Mouse (Mus musculus): ENCODE measurements at regions not wholly inside any gene's neighbourhood (a gene's known extent, or its start where the extent isn't known, plus 50 kb on each side); places are given as distances from the start of the nearest gene placed in this dataset.

- Histone ChIP-seq H3K9ac (ENCODE audit: insufficient read depth, low read depth, low read length, poor library complexity, severe bottlenecking) (no peak overlapping the region), H3K4me1 (ENCODE audit: control insufficient read depth in 2 of 2, insufficient read depth in 2 of 2, low read length in 2 of 2, poor library complexity in 1 of 2) (no peaks in the 10 kb centered on the region), H3K9me3 (ENCODE audit: control insufficient read depth, insufficient read depth, low read depth, low read length) (no peaks in the 10 kb centered on the region), H3K36me3 (ENCODE audit: control insufficient read depth, insufficient read depth, low read length, poor library complexity, severe bottlenecking) (no peaks in the 10 kb centered on the region), H3K4me3 (ENCODE audit: insufficient read depth in 1 of 2, low read depth in 1 of 2, low read length in 2 of 2, poor library complexity in 1 of 2, severe bottlenecking in 1 of 2) (no peak overlapping the region), H3K27ac (ENCODE audit: insufficient read depth, low read depth, low read length, poor library complexity, severe bottlenecking) (no peak overlapping the region)
- in situ Hi-C loops (cut with MboI; ENCODE audit: low sequenced_read_pairs in 2 of 2, unreplicated experiment in 2 of 2) = no loop called here
- TF ChIP-seq ZC3H11A (IDR thresholded peaks at IDR 0.05; ENCODE audit: borderline replicate concordance, low read depth, low read length) (no peak), CHD2 (IDR thresholded peaks at IDR 0.05; ENCODE audit: low read depth, low read length) (no peak), ZNF384 (IDR thresholded peaks at IDR 0.05; ENCODE audit: low read depth, low read length) (no peak), HCFC1 (IDR thresholded peaks at IDR 0.05; ENCODE audit: borderline replicate concordance, insufficient read depth, low read length) (no peak), MAFK (IDR thresholded peaks at IDR 0.05; ENCODE audit: insufficient read depth, low read depth, low read length) (no peak)
- DNase-seq (ENCODE audit: low read depth, low spot score) = no peak
These were observed 112.9 kb upstream of the Tmem189 start for GRCm38 (mm10) chr2:167802494-167802893.

- in situ Hi-C loops (cut with MboI; ENCODE audit: low sequenced_read_pairs in 2 of 2, unreplicated experiment in 2 of 2) = no loop called here
- no peak overlapping the region for H3K27ac ChIP-seq (ENCODE audit: insufficient read depth, low read depth, low read length, poor library complexity, severe bottlenecking)
- no peak overlapping the region for H3K9ac ChIP-seq (ENCODE audit: insufficient read depth, low read depth, low read length, poor library complexity, severe bottlenecking)
- TF ChIP-seq HCFC1 (IDR thresholded peaks at IDR 0.05; ENCODE audit: borderline replicate concordance, insufficient read depth, low read length) (no peak), ZC3H11A (IDR thresholded peaks at IDR 0.05; ENCODE audit: borderline replicate concordance, low read depth, low read length) (no peak), ZNF384 (IDR thresholded peaks at IDR 0.05; ENCODE audit: low read depth, low read length) (no peak), MAFK (IDR thresholded peaks at IDR 0.05; ENCODE audit: insufficient read depth, low read depth, low read length) (no peak), CHD2 (IDR thresholded peaks at IDR 0.05; ENCODE audit: low read depth, low read length) (no peak)
- H3K4me3 ChIP-seq (ENCODE audit: insufficient read depth in 1 of 2, low read depth in 1 of 2, low read length in 2 of 2, poor library complexity in 1 of 2, severe bottlenecking in 1 of 2) = no peak overlapping the region
- no peak for DNase-seq (ENCODE audit: low read depth, low spot score)
- no peaks in the 10 kb centered on the region for H3K4me1 ChIP-seq (ENCODE audit: control insufficient read depth in 2 of 2, insufficient read depth in 2 of 2, low read length in 2 of 2, poor library complexity in 1 of 2)
- H3K36me3 ChIP-seq (ENCODE audit: control insufficient read depth, insufficient read depth, low read length, poor library complexity, severe bottlenecking) = no peaks in the 10 kb centered on the region
- H3K9me3 ChIP-seq (ENCODE audit: control insufficient read depth, insufficient read depth, low read depth, low read length) = no peaks in the 10 kb centered on the region
These were observed 111.8 kb upstream of the Tmem189 start for GRCm38 (mm10) chr2:167801389-167801788.

DNA sequence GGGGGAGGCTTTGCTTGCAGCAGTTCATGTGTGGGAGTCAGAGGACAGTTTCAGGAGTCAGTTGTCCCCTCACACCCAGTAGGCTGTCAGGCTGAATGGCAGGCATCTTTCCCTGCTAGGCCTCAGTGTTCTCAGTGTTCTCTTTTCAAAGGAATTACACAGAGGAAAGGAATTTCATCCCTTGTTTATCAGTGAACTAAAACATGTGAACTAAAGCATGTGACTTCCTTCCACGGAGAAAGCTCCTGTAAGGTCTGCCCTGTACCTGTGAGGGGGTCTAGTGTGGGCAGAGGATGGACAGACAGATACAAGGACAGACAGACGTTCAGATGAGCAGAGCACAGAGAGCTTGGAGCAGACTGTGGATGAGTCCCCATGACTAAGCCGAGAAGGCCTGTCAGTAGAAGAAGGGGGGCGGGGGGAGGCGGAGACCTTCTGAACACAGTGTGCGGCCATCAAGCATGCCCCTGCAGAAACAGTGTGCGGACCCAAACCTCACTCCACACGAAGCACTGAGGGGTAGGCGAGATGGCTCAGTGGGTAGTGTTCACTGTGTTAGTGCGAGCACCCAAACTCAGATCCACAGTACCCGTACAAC, 111.1 kb upstream of the Tmem189 start:
- H3K9me3 ChIP-seq (ENCODE audit: control insufficient read depth, insufficient read depth, low read depth, low read length) = no peaks in the 10 kb centered on the region
- H3K36me3 ChIP-seq (ENCODE audit: control insufficient read depth, insufficient read depth, low read length, poor library complexity, severe bottlenecking) = no peaks in the 10 kb centered on the region
- no peaks in the 10 kb centered on the region for H3K4me1 ChIP-seq (ENCODE audit: control insufficient read depth in 2 of 2, insufficient read depth in 2 of 2, low read length in 2 of 2, poor library complexity in 1 of 2)
- no peak for DNase-seq (ENCODE audit: low read depth, low spot score)
- no peak overlapping the region for H3K9ac ChIP-seq (ENCODE audit: insufficient read depth, low read depth, low read length, poor library complexity, severe bottlenecking)
- H3K27ac ChIP-seq (ENCODE audit: insufficient read depth, low read depth, low read length, poor library complexity, severe bottlenecking) = no peak overlapping the region
- H3K4me3 ChIP-seq (ENCODE audit: insufficient read depth in 1 of 2, low read depth in 1 of 2, low read length in 2 of 2, poor library complexity in 1 of 2, severe bottlenecking in 1 of 2) = no peak overlapping the region
- in situ Hi-C loops (cut with MboI; ENCODE audit: low sequenced_read_pairs in 2 of 2, unreplicated experiment in 2 of 2) = no loop called here
- no peak for TF ChIP-seq ZNF384 (IDR thresholded peaks at IDR 0.05; ENCODE audit: low read depth, low read length)
- no peak for TF ChIP-seq ZC3H11A (IDR thresholded peaks at IDR 0.05; ENCODE audit: borderline replicate concordance, low read depth, low read length)
- TF ChIP-seq HCFC1 (IDR thresholded peaks at IDR 0.05; ENCODE audit: borderline replicate concordance, insufficient read depth, low read length) = no peak
- TF ChIP-seq MAFK (IDR thresholded peaks at IDR 0.05; ENCODE audit: insufficient read depth, low read depth, low read length) = no peak
- TF ChIP-seq CHD2 (IDR thresholded peaks at IDR 0.05; ENCODE audit: low read depth, low read length) = no peak

DNA sequence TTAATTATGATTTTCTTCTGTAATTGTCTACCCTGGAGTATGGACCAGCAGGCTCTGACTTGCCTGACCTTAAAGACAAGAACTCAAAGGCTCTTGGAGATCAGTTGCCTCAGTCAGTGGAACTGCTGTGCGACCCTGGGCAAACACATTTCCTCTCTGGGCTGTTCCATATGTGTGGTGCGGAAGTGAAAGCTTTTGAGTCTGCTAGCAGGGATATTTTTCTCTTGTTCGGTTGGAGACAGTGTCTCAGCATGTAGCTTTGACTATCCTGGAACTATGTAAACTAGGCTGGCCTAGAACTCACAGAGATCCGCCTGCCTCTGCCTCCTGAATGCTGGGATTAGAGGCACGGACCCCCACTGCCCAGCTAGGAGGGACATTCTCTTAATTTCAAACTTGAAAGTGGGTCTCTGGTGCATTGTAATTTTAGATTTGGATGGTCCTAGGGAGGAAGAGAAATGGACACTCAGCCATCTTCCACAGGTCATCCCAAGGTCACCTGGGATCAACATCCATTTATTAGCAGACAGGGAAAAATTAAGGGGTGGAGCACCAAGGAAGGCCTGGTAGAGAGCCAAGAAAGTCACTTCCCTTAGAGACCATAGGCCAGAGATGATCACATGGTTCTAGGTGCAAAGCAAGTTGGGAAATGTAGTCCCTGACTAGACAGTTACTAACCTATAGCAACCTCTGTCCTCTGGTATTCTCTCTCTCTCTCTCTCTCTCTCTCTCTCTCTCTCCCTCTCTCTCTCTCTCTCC, 110.2 kb upstream of the Tmem189 start:
- H3K27ac ChIP-seq (ENCODE audit: insufficient read depth, low read depth, low read length, poor library complexity, severe bottlenecking) = no peak overlapping the region

More for the DNA sequence above, 110.2 kb upstream of the Tmem189 start:
- no peak for TF ChIP-seq ZC3H11A (IDR thresholded peaks at IDR 0.05; ENCODE audit: borderline replicate concordance, low read depth, low read length)
- peak; percentile 88 for TF ChIP-seq HCFC1 (IDR thresholded peaks at IDR 0.05; ENCODE audit: borderline replicate concordance, insufficient read depth, low read length)
- no peak for TF ChIP-seq MAFK (IDR thresholded peaks at IDR 0.05; ENCODE audit: insufficient read depth, low read depth, low read length)
- Histone ChIP-seq H3K9ac (ENCODE audit: insufficient read depth, low read depth, low read length, poor library complexity, severe bottlenecking) (no peak overlapping the region), H3K9me3 (ENCODE audit: control insufficient read depth, insufficient read depth, low read depth, low read length) (no peaks in the 10 kb centered on the region), H3K4me1 (ENCODE audit: control insufficient read depth in 2 of 2, insufficient read depth in 2 of 2, low read length in 2 of 2, poor library complexity in 1 of 2) (no peaks in the 10 kb centered on the region), H3K4me3 (ENCODE audit: insufficient read depth in 1 of 2, low read depth in 1 of 2, low read length in 2 of 2, poor library complexity in 1 of 2, severe bottlenecking in 1 of 2) (no peak overlapping the region), H3K36me3 (ENCODE audit: control insufficient read depth, insufficient read depth, low read length, poor library complexity, severe bottlenecking) (no peaks in the 10 kb centered on the region)
- no peak for DNase-seq (ENCODE audit: low read depth, low spot score)
- in situ Hi-C loops (cut with MboI; ENCODE audit: low sequenced_read_pairs in 2 of 2, unreplicated experiment in 2 of 2) = no loop called here

Measured in ES-E14 (cell line).